Mouse (Mus musculus): ENCODE measurements around the gene Cp. TPM values are rescaled to one million over a fixed set of nuclear protein-coding genes. Genes with fewer than 3 reads are reported as not detected.
A peak's percentile ranks its signal among the peaks of the same experiment; 100 is the strongest.

The Cp gene
- polyA plus RNA-seq, 1 experiment, result 0.88 TPM

DNA sequence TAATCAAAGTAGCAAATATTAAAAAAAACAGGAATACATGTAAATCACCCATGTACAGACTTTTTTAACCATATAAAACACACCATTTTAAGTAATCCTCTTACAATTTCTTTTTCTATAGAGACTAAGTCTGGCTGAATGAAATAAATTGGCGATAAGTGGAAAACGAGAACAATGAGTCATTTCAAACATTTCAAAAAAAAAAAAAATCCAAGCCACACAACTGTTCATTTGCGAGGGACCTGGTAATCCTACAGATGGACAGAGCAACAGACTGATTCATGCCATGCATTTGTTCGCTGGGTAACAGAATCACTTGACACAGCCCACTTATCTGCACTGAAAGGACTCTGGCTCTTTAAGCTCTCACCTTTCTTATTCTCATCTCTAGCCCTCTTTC lies 35.5 kb downstream of the Cp start:
- no peak overlapping the region for H3K27ac ChIP-seq (ENCODE audit: insufficient read depth, low read length)
- TF ChIP-seq EP300 (IDR thresholded peaks at IDR 0.05; ENCODE audit: insufficient read depth, low read depth, low read length), result no peak
- no peak overlapping the region for H3K9ac ChIP-seq (ENCODE audit: low read depth, poor library complexity, severe bottlenecking)

DNA sequence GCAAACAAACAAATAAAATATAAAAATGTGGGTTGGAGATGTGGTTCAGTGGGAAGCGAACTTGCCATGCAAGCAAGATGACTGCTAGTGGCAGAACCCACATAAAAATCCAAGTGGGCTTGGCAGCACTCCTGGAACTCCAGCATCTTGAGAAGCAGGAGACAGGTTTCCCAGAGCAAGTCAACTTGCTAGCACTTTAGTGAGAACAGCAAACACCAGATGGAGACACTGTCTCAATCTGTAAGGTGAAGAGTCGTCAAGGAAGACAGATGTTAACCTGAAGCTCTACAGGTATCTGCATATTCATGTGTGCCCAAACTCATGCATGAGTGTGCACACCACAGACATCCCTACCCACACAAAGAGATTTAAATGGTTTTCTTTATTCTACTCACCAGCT lies 42.7 kb downstream of the Cp start:
- Histone ChIP-seq H3K27me3 (ENCODE audit: control insufficient read depth, insufficient read depth, low read length, poor library complexity, severe bottlenecking) (no peaks in the 10 kb centered on the region), H3K27ac (ENCODE audit: insufficient read depth, low read length) (no peak overlapping the region), H3K9me3 (replicated peaks; ENCODE audit: control insufficient read depth, insufficient read depth, low read length, poor library complexity, severe bottlenecking) (no peaks in the 10 kb centered on the region), H3K36me3 (ENCODE audit: control insufficient read depth, insufficient read depth, low read length, poor library complexity, severe bottlenecking) (no peaks in the 10 kb centered on the region; the same call in 1 of the 2 replicates), H3K4me3 (ENCODE audit: low read depth, low read length) (no peak overlapping the region), H3K4me1 (ENCODE audit: control insufficient read depth, insufficient read depth, low read length) (no peaks in the 10 kb centered on the region), H3K9ac (ENCODE audit: low read depth, poor library complexity, severe bottlenecking) (no peak overlapping the region)
- TF ChIP-seq POLR2A (IDR thresholded peaks at IDR 0.05; ENCODE audit: insufficient read depth, low read length) (no peak), EP300 (IDR thresholded peaks at IDR 0.05; ENCODE audit: insufficient read depth, low read depth, low read length) (no peak), CTCF (IDR thresholded peaks at IDR 0.05; ENCODE audit: low read depth, low read length) (no peak)

More for the DNA sequence above, 35.5 kb downstream of the Cp start:
- Histone ChIP-seq H3K36me3 (ENCODE audit: control insufficient read depth, insufficient read depth, low read length, poor library complexity, severe bottlenecking) (no peaks in the 10 kb centered on the region; the same call in 1 of the 2 replicates), H3K9me3 (replicated peaks; ENCODE audit: control insufficient read depth, insufficient read depth, low read length, poor library complexity, severe bottlenecking) (no peaks in the 10 kb centered on the region), H3K27me3 (ENCODE audit: control insufficient read depth, insufficient read depth, low read length, poor library complexity, severe bottlenecking) (no peaks in the 10 kb centered on the region), H3K4me1 (ENCODE audit: control insufficient read depth, insufficient read depth, low read length) (no peaks in the 10 kb centered on the region), H3K4me3 (ENCODE audit: low read depth, low read length) (no peak overlapping the region)

DNA sequence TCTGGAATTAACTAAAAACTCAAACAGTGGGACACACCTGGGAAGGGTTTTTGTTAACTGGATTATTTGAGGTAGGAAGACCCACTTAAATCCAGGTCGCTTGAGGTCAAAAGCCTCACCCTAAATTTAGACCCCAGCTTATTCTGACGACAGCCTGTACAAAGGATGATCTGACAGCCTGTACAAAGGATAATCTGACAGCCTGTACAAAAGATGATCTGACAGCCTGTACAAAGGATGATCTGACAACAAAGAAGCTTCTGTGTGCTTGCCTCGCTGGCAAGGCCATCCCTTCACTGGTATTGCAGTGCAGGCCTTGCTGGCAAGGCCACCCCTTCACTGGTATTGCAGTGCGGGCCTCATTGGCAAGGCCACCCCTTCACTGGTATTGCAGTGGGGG lies 44.0 kb downstream of the Cp start:
- Histone ChIP-seq H3K36me3 (ENCODE audit: control insufficient read depth, insufficient read depth, low read length, poor library complexity, severe bottlenecking) (no peaks in the 10 kb centered on the region; the same call in 1 of the 2 replicates), H3K27me3 (ENCODE audit: control insufficient read depth, insufficient read depth, low read length, poor library complexity, severe bottlenecking) (no peaks in the 10 kb centered on the region), H3K4me3 (ENCODE audit: low read depth, low read length) (no peak overlapping the region), H3K9ac (ENCODE audit: low read depth, poor library complexity, severe bottlenecking) (no peak overlapping the region), H3K4me1 (ENCODE audit: control insufficient read depth, insufficient read depth, low read length) (no peaks in the 10 kb centered on the region), H3K27ac (ENCODE audit: insufficient read depth, low read length) (no peak overlapping the region), H3K9me3 (replicated peaks; ENCODE audit: control insufficient read depth, insufficient read depth, low read length, poor library complexity, severe bottlenecking) (no peaks in the 10 kb centered on the region)
- TF ChIP-seq POLR2A (IDR thresholded peaks at IDR 0.05; ENCODE audit: insufficient read depth, low read length) (no peak), CTCF (IDR thresholded peaks at IDR 0.05; ENCODE audit: low read depth, low read length) (no peak), EP300 (IDR thresholded peaks at IDR 0.05; ENCODE audit: insufficient read depth, low read depth, low read length) (no peak)

DNA sequence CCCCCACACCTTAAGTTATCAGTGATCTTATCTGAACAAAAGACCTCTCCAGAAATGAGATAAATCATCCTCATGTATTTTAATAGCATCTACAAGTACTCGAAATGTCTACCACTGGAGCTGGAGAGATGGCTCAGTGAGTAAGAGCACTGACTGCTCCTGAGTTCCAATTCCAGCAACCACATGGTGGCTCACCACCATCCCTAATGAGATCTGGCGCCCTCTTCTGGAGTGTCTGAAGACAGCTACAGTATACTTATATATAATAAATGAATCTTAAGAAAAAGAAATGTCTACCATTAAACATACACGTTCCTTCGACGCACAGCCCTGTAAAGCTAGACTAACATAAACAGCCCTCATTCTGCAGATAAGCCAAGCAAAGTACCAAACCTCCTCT lies 45.9 kb downstream of the Cp start:
- Histone ChIP-seq H3K27me3 (ENCODE audit: control insufficient read depth, insufficient read depth, low read length, poor library complexity, severe bottlenecking) (no peaks in the 10 kb centered on the region), H3K27ac (ENCODE audit: insufficient read depth, low read length) (no peak overlapping the region), H3K4me3 (ENCODE audit: low read depth, low read length) (no peak overlapping the region), H3K9me3 (replicated peaks; ENCODE audit: control insufficient read depth, insufficient read depth, low read length, poor library complexity, severe bottlenecking) (no peaks in the 10 kb centered on the region; the same call in 1 of the 2 replicates), H3K4me1 (ENCODE audit: control insufficient read depth, insufficient read depth, low read length) (no peaks in the 10 kb centered on the region), H3K9ac (ENCODE audit: low read depth, poor library complexity, severe bottlenecking) (no peak overlapping the region), H3K36me3 (ENCODE audit: control insufficient read depth, insufficient read depth, low read length, poor library complexity, severe bottlenecking) (no peaks in the 10 kb centered on the region)
- TF ChIP-seq CTCF (IDR thresholded peaks at IDR 0.05; ENCODE audit: low read depth, low read length), result peak; percentile 31
- TF ChIP-seq POLR2A (IDR thresholded peaks at IDR 0.05; ENCODE audit: insufficient read depth, low read length), result no peak
- no peak for TF ChIP-seq EP300 (IDR thresholded peaks at IDR 0.05; ENCODE audit: insufficient read depth, low read depth, low read length)

DNA sequence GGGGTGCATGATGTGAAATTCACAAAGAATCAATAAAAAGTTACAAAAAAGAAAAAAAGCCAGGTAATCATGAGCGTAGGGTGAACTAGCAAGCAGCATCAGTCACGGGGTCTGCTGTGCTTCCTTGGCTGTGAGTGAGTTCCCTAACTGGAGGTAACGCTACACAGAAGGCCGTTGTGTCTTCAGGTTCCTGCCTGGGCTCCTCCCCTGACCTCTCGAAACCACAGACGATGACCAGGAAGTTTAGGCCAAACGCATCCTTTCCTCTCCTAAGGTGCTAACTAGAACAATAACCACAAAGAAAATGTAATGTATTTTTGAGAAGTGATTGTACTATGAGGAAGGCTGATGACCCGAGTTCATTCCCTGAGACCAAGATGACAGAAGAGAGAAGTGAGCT lies 47.6 kb downstream of the Cp start:
- TF ChIP-seq EP300 (IDR thresholded peaks at IDR 0.05; ENCODE audit: insufficient read depth, low read depth, low read length) (no peak), CTCF (IDR thresholded peaks at IDR 0.05; ENCODE audit: low read depth, low read length) (no peak), POLR2A (IDR thresholded peaks at IDR 0.05; ENCODE audit: insufficient read depth, low read length) (no peak)
- Histone ChIP-seq H3K9ac (ENCODE audit: low read depth, poor library complexity, severe bottlenecking) (no peak overlapping the region), H3K27me3 (ENCODE audit: control insufficient read depth, insufficient read depth, low read length, poor library complexity, severe bottlenecking) (no peaks in the 10 kb centered on the region), H3K4me1 (ENCODE audit: control insufficient read depth, insufficient read depth, low read length) (no peaks in the 10 kb centered on the region), H3K27ac (ENCODE audit: insufficient read depth, low read length) (no peak overlapping the region), H3K36me3 (ENCODE audit: control insufficient read depth, insufficient read depth, low read length, poor library complexity, severe bottlenecking) (no peaks in the 10 kb centered on the region; the same call in 1 of the 2 replicates), H3K4me3 (ENCODE audit: low read depth, low read length) (no peak overlapping the region), H3K9me3 (replicated peaks; ENCODE audit: control insufficient read depth, insufficient read depth, low read length, poor library complexity, severe bottlenecking) (no peaks in the 10 kb centered on the region; the same call in 1 of the 2 replicates)

DNA sequence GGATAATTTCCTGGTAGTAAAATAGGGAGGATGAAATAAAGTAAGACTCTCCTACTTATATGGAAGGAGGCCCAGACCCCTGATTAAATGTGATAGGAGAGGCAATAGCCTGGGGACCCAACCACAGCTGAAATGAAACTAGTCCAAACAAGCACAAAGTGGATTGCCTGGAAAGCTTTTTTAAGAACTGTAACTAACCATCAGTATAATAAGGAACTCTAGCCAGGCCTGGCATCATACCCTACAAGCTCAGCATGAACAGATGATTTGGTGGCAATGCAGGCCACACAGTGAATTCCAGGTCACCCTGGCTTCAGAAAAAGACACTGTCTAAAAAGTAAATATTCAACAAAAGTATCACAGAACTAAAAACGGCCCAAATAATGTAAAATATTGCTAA lies 48.8 kb downstream of the Cp start:
- H3K27me3 ChIP-seq (ENCODE audit: control insufficient read depth, insufficient read depth, low read length, poor library complexity, severe bottlenecking), result no peaks in the 10 kb centered on the region
- no peak overlapping the region for H3K4me3 ChIP-seq (ENCODE audit: low read depth, low read length)
- no peaks in the 10 kb centered on the region for H3K4me1 ChIP-seq (ENCODE audit: control insufficient read depth, insufficient read depth, low read length)
- no peaks in the 10 kb centered on the region; the same call in 1 of the 2 replicates for H3K36me3 ChIP-seq (ENCODE audit: control insufficient read depth, insufficient read depth, low read length, poor library complexity, severe bottlenecking)
- no peaks in the 10 kb centered on the region; the same call in 1 of the 2 replicates for H3K9me3 ChIP-seq (replicated peaks; ENCODE audit: control insufficient read depth, insufficient read depth, low read length, poor library complexity, severe bottlenecking)
- no peak overlapping the region for H3K27ac ChIP-seq (ENCODE audit: insufficient read depth, low read length)
- no peak for TF ChIP-seq POLR2A (IDR thresholded peaks at IDR 0.05; ENCODE audit: insufficient read depth, low read length)
- no peak for TF ChIP-seq EP300 (IDR thresholded peaks at IDR 0.05; ENCODE audit: insufficient read depth, low read depth, low read length)
- TF ChIP-seq CTCF (IDR thresholded peaks at IDR 0.05; ENCODE audit: low read depth, low read length), result no peak
- no peak overlapping the region for H3K9ac ChIP-seq (ENCODE audit: low read depth, poor library complexity, severe bottlenecking)
